Mouse (Mus musculus) neural tube, postnatal 0 days (tissue): ENCODE measurements around the gene A530016L24Rik. TPM values are rescaled to one million over a fixed set of nuclear protein-coding genes. Genes with fewer than 3 reads are reported as not detected.

Source experiments
- polyA plus RNA-seq: library from polyadenylated mRNA; unstranded; fragments of >200 nt; fragmentation: Nextera tagmentation; extraction: Ambion mirVana; gene quantifications from 2 replicates; pipeline ENCODE4 v1.2.1, GENCODE M21; 2015

A530016L24Rik gene
- polyA plus RNA-seq = 0.08 and 0.22 TPM in 2 replicates

GRCm38 (mm10) chr12:112489134-112489533 lies at the start of gene A530016L24Rik:
TSS of gene A530016L24Rik (plus strand) at chr12:112489448.

GRCm38 (mm10) chr12:112516697-112517337 lies 27.6 kb downstream of the A530016L24Rik start, which contains the start of gene Tmem179:
TSS of gene Tmem179 (minus strand) at chr12:112516747.

Other genes with a start within 250 kb of the A530016L24Rik start
- 93.9 and 104 TPM in 2 replicates for gene Tmem179, start 27.3 kb downstream of the A530016L24Rik start, polyA plus RNA-seq
- gene Inf2, start 99.3 kb downstream of the A530016L24Rik start, polyA plus RNA-seq = 2.0 and 2.3 TPM in 2 replicates
- gene Adssl1, start 130.6 kb downstream of the A530016L24Rik start, polyA plus RNA-seq = 10.4 and 11.3 TPM in 2 replicates
- 49.8 and 51.8 TPM in 2 replicates for gene Siva1, start 155.2 kb downstream of the A530016L24Rik start, polyA plus RNA-seq
- 115 and 131 TPM in 2 replicates for gene Akt1, start 185.4 kb downstream of the A530016L24Rik start, polyA plus RNA-seq
- 1.6 and 2.0 TPM in 2 replicates for gene Zbtb42, start 189.4 kb downstream of the A530016L24Rik start, polyA plus RNA-seq
- 41.4 and 45.2 TPM in 2 replicates for gene Cep170b, start 231.0 kb downstream of the A530016L24Rik start, polyA plus RNA-seq